Comparison of ENCODE assay signal across 11 mouse cellular contexts in genomic region chr11:117059120-117059519, GRCm38 (mm10). TPM values are rescaled to one million over a fixed set of nuclear protein-coding genes. Genes with fewer than 3 reads are reported as not detected.
DNase-seq lines count a peak whose midpoint lies in the region; ATAC-seq and TF ChIP-seq lines count a peak whose summit lies in the region.
"Had no signal": no experiment of that assay in that cellular context is flagged by ENCODE, and none has a peak within 500 bp of the region (broad histone marks: within the 10 kb centered on the region; RNA-seq: fewer than 3 reads in every experiment).

No protein-coding gene starts in this region.

- no peak for TF ChIP-seq CTCF in lung, embryonic 14.5 days (IDR thresholded peaks at IDR 0.05; ENCODE audit: low read depth)
- no peak for TF ChIP-seq CTCF in cerebellum, adult 2 months (IDR thresholded peaks at IDR 0.05; ENCODE audit: borderline replicate concordance, insufficient read depth, low read depth, low read length)

- H3K4me2 ChIP-seq in lung, embryonic 14.5 days: no peak overlapping the region
- H3K4me2 ChIP-seq in forebrain, embryonic 14.5 days (ENCODE audit: low read length): no peak overlapping the region
- no peak overlapping the region for H3K4me2 ChIP-seq in hindbrain, embryonic 15.5 days
- H3K4me2 ChIP-seq in midbrain, embryonic 13.5 days (replicated peaks): no peak overlapping the region

- no peaks in the 10 kb centered on the region for H3K4me1 ChIP-seq in lung, embryonic 14.5 days (ENCODE audit: insufficient read depth)
- H3K4me1 ChIP-seq in forebrain, embryonic 14.5 days (ENCODE audit: control insufficient read depth, insufficient read depth, low read length): peaks cover 24% of the 10 kb centered on the region
- H3K4me1 ChIP-seq in hindbrain, embryonic 15.5 days (replicated peaks): peaks cover 38% of the 10 kb centered on the region
- peaks cover 40% of the 10 kb centered on the region for H3K4me1 ChIP-seq in midbrain, embryonic 13.5 days (replicated peaks)
- 0 out of 2 replicates have a peak, but pooled peaks cover 5% of the 10 kb centered on the region for H3K4me1 ChIP-seq in cerebellum, adult 2 months (ENCODE audit: control insufficient read depth, insufficient read depth, low read length)

- H3K27me3 ChIP-seq in lung, embryonic 14.5 days (ENCODE audit: insufficient read depth, low read length): no peaks in the 10 kb centered on the region
- no peaks in the 10 kb centered on the region for H3K27me3 ChIP-seq in forebrain, embryonic 14.5 days (replicated peaks; ENCODE audit: control insufficient read depth, insufficient read depth, low read length)
- no peaks in the 10 kb centered on the region for H3K27me3 ChIP-seq in hindbrain, embryonic 15.5 days
- H3K27me3 ChIP-seq in midbrain, embryonic 13.5 days: 0 out of 2 replicates have a peak, but pooled peaks cover 6% of the 10 kb centered on the region
- H3K27me3 ChIP-seq in cerebellum, adult 2 months (ENCODE audit: control insufficient read depth, insufficient read depth, low read length): no peaks in the 10 kb centered on the region

- no peak overlapping the region for H3K27ac ChIP-seq in lung, embryonic 14.5 days (ENCODE audit: low read depth)
- peak overlapping the region; percentile 88 for H3K27ac ChIP-seq in forebrain, embryonic 14.5 days (ENCODE audit: low read depth, low read length)
- peak overlapping the region; percentile 78 for H3K27ac ChIP-seq in hindbrain, embryonic 15.5 days (replicated peaks)
- H3K27ac ChIP-seq in midbrain, embryonic 13.5 days: peak overlapping the region; percentile 84
- no peak overlapping the region for H3K27ac ChIP-seq in cerebellum, adult 2 months (ENCODE audit: insufficient read depth, low read length)

- DNase-seq in lung, embryonic 14.5 days: peak; percentile 65
- DNase-seq in lung, postnatal 36 days: no peak
- DNase-seq in forebrain, embryonic 14.5 days (ENCODE audit: low spot score): peak; percentile 64
- no peak for DNase-seq in T-cell, adult 2 months (ENCODE audit: low spot score)
- no peak for DNase-seq in cerebellum, adult 2 months
- no peak for DNase-seq in left cerebral cortex, adult 18-20 months (ENCODE audit: low spot score in 2 of 2)
- DNase-seq: heart, adult 18-20 months; kidney, postnatal 14 days; thymus, adult 18-20 months had no signal

- H3K4me3 ChIP-seq in lung, embryonic 14.5 days (ENCODE audit: low read depth, low read length): no peak overlapping the region
- H3K4me3 ChIP-seq in forebrain, embryonic 14.5 days (ENCODE audit: low read depth, low read length): no peak overlapping the region
- H3K4me3 ChIP-seq in hindbrain, embryonic 15.5 days: no peak overlapping the region
- no peak overlapping the region for H3K4me3 ChIP-seq in midbrain, embryonic 13.5 days (replicated peaks)
- H3K4me3 ChIP-seq in cerebellum, adult 2 months (replicated peaks; ENCODE audit: insufficient read depth, low read depth, low read length): no peak overlapping the region

- WGBS in lung, embryonic 14.5 days: 35% methylated on average over 8 of the region's 8 CpGs
- WGBS in forebrain, embryonic 14.5 days: 38% methylated on average over 8 of the region's 8 CpGs
- WGBS in hindbrain, embryonic 15.5 days: 51% methylated on average over 8 of the region's 8 CpGs
- 61% methylated on average over 8 of the region's 8 CpGs for WGBS in midbrain, embryonic 13.5 days
- 53% methylated on average over 8 of the region's 8 CpGs for WGBS in cerebellum, adult 2 months

- TF ChIP-seq POLR2A in cerebellum, adult 2 months (IDR thresholded peaks at IDR 0.05; ENCODE audit: borderline replicate concordance, insufficient read depth, low read length): no peak

- H3K9ac ChIP-seq in lung, embryonic 14.5 days: no peak overlapping the region
- H3K9ac ChIP-seq in forebrain, embryonic 14.5 days (ENCODE audit: low read length): no peak overlapping the region
- no peak overlapping the region for H3K9ac ChIP-seq in hindbrain, embryonic 15.5 days
- H3K9ac ChIP-seq in midbrain, embryonic 13.5 days (replicated peaks): no peak overlapping the region

- ATAC-seq in lung, embryonic 14.5 days (ENCODE audit: insufficient read depth): no peak
- peak; percentile 19; the same call in 1 of the 2 replicates for ATAC-seq in forebrain, embryonic 14.5 days
- ATAC-seq in hindbrain, embryonic 15.5 days (ENCODE audit: low FRiP score, low read depth): no peak
- no peak for ATAC-seq in midbrain, embryonic 13.5 days

- no peaks in the 10 kb centered on the region for H3K36me3 ChIP-seq in lung, embryonic 14.5 days (ENCODE audit: insufficient read depth)
- H3K36me3 ChIP-seq in forebrain, embryonic 14.5 days (ENCODE audit: control insufficient read depth, insufficient read depth, low read length): no peaks in the 10 kb centered on the region
- no peaks in the 10 kb centered on the region for H3K36me3 ChIP-seq in hindbrain, embryonic 15.5 days
- no peaks in the 10 kb centered on the region for H3K36me3 ChIP-seq in midbrain, embryonic 13.5 days

- no peaks in the 10 kb centered on the region for H3K9me3 ChIP-seq in lung, embryonic 14.5 days (ENCODE audit: low read depth, low read length)
- H3K9me3 ChIP-seq in forebrain, embryonic 14.5 days (replicated peaks; ENCODE audit: control insufficient read depth, low read length): no peaks in the 10 kb centered on the region
- no peaks in the 10 kb centered on the region for H3K9me3 ChIP-seq in hindbrain, embryonic 15.5 days
- no peaks in the 10 kb centered on the region for H3K9me3 ChIP-seq in midbrain, embryonic 13.5 days

RNA-seq across cellular contexts. Expression of gene Sec14l1, which starts 55.8 kb away (rescaled TPM):
- 44.3 and 46.2 TPM in 2 replicates for polyA plus RNA-seq in lung, embryonic 14.5 days (2014; fragmentation: Nextera tagmentation; extraction: Ambion mirVana)
- 43.6 and 56.3 TPM in 2 replicates for polyA plus RNA-seq in forebrain, embryonic 14.5 days (2014; fragmentation: Nextera tagmentation; extraction: Ambion mirVana)
- polyA plus RNA-seq in hindbrain, embryonic 15.5 days (2015; fragmentation: Nextera tagmentation; extraction: Ambion mirVana): 57.2 and 63.0 TPM in 2 replicates
- 62.4 and 67.0 TPM in 2 replicates for polyA plus RNA-seq in midbrain, embryonic 13.5 days (2015; fragmentation: Nextera tagmentation; extraction: Ambion mirVana)
- 124 and 137 TPM in 2 replicates for polyA plus RNA-seq in cerebellum, adult 2 months (2012; rRNA removed)
- total RNA-seq in left cerebral cortex, adult 18-20 months (2021): 100 to 1,000 TPM; 203 to 219 TPM

Comparison
In these comparisons a context has a peak if more than half of its experiments do, and no peak if none do; other contexts are left out.
1. DNase-seq: peak in lung, embryonic 14.5 days (single experiment) and forebrain, embryonic 14.5 days (single experiment); none in lung, postnatal 36 days (single experiment), T-cell, adult 2 months (single experiment), cerebellum, adult 2 months (0 of 2) and left cerebral cortex, adult 18-20 months (0 of 2).
2. H3K27ac ChIP-seq: peak in forebrain, embryonic 14.5 days (single experiment), hindbrain, embryonic 15.5 days (single experiment) and midbrain, embryonic 13.5 days (single experiment); none in lung, embryonic 14.5 days (single experiment) and cerebellum, adult 2 months (single experiment).